Mouse (Mus musculus): ENCODE measurements around the gene Hectd2.

The Hectd2 gene

GRCm38 (mm10) chr19:36663918-36664317 is 109.5 kb downstream of the Hectd2 start:
- DNase-seq, result peak; percentile 21

- DNase-seq, result peak; percentile 73
Observed at GRCm38 (mm10) chr19:36664417-36664816, 110.0 kb downstream of the Hectd2 start.

GRCm38 (mm10) chr19:36665206-36665605 is 110.8 kb downstream of the Hectd2 start:
- DNase-seq, result peak; percentile 68

GRCm38 (mm10) chr19:36665641-36666040 is 111.2 kb downstream of the Hectd2 start:
- DNase-seq, result no peak

- DNase-seq, result peak; percentile 86
Observed at GRCm38 (mm10) chr19:36666471-36666870, 112.0 kb downstream of the Hectd2 start.

GRCm38 (mm10) chr19:36667368-36667767 is 112.9 kb downstream of the Hectd2 start:
- peak; percentile 84 for DNase-seq

GRCm38 (mm10) chr19:36668098-36668497 is 113.7 kb downstream of the Hectd2 start:
- peak; percentile 25 for DNase-seq

- DNase-seq, result peak; percentile 93
Observed at GRCm38 (mm10) chr19:36668881-36669639, 114.6 kb downstream of the Hectd2 start.

- peak; percentile 66 for DNase-seq
Observed at GRCm38 (mm10) chr19:36669720-36670451, 115.4 kb downstream of the Hectd2 start.
